Mouse (Mus musculus): ENCODE results near the gene Ttc39d.
"Not testable (repeated sequence)": the region's sequence is repeated elsewhere in the genome, so short reads cannot be mapped to it uniquely, and the experiment has no call there.

Ttc39d gene

GRCm38 (mm10) chr17:80193075-80193474 lies 14.2 kb upstream of the Ttc39d start:
- no peak for DNase-seq (ENCODE audit: low spot score in 2 of 2)

GRCm38 (mm10) chr17:80199160-80199778 lies 8.0 kb upstream of the Ttc39d start:
- no peak for DNase-seq (ENCODE audit: low spot score in 2 of 2)

- DNase-seq (ENCODE audit: low spot score in 2 of 2), result no peak
These were observed 1.6 kb upstream of the Ttc39d start for GRCm38 (mm10) chr17:80205657-80206056.

- DNase-seq (ENCODE audit: low spot score in 2 of 2), result peak; percentile 16 to 46
These were observed 974 bp upstream of the Ttc39d start for GRCm38 (mm10) chr17:80206301-80206670.

GRCm38 (mm10) chr17:80213998-80214397 lies 6.7 kb downstream of the Ttc39d start:
- DNase-seq (ENCODE audit: low spot score in 2 of 2), result not testable (repeated sequence)

GRCm38 (mm10) chr17:80220131-80220530 lies 12.9 kb downstream of the Ttc39d start:
- no peak for DNase-seq (ENCODE audit: low spot score in 2 of 2)

- DNase-seq (ENCODE audit: low spot score in 2 of 2), result no peak
These were observed 13.9 kb downstream of the Ttc39d start for GRCm38 (mm10) chr17:80221202-80221601.

GRCm38 (mm10) chr17:80221890-80222628 lies 14.8 kb downstream of the Ttc39d start:
- peak in 1 of 2 experiments; percentile 15 for DNase-seq (ENCODE audit: low spot score in 2 of 2)

- no peak for DNase-seq (ENCODE audit: low spot score in 2 of 2)
These were observed 16.6 kb downstream of the Ttc39d start for GRCm38 (mm10) chr17:80223829-80224228.

GRCm38 (mm10) chr17:80224326-80225116 lies 17.3 kb downstream of the Ttc39d start, which contains the start of gene Gemin6:
Gemin6 (plus strand) TSS chr17:80224441.
- peak; percentile 52 to 69 for DNase-seq (ENCODE audit: low spot score in 2 of 2)

GRCm38 (mm10) chr17:80225142-80225541 lies 17.9 kb downstream of the Ttc39d start:
- not testable (repeated sequence) for DNase-seq (ENCODE audit: low spot score in 2 of 2)

GRCm38 (mm10) chr17:80229396-80229795 lies 22.1 kb downstream of the Ttc39d start:
- DNase-seq (ENCODE audit: low spot score in 2 of 2), result no peak

GRCm38 (mm10) chr17:80233844-80234243 lies 26.6 kb downstream of the Ttc39d start:
- DNase-seq (ENCODE audit: low spot score in 2 of 2), result no peak

GRCm38 (mm10) chr17:80234376-80234775 lies 27.1 kb downstream of the Ttc39d start:
- no peak for DNase-seq (ENCODE audit: low spot score in 2 of 2)

- no peak for DNase-seq (ENCODE audit: low spot score in 2 of 2)
These were observed 28.2 kb downstream of the Ttc39d start for GRCm38 (mm10) chr17:80235477-80235876.

- no peak for DNase-seq (ENCODE audit: low spot score in 2 of 2)
These were observed 29.5 kb downstream of the Ttc39d start for GRCm38 (mm10) chr17:80236805-80237204.

- DNase-seq (ENCODE audit: low spot score in 2 of 2), result no peak
These were observed 30.2 kb downstream of the Ttc39d start for GRCm38 (mm10) chr17:80237475-80237874.

GRCm38 (mm10) chr17:80241594-80241993 lies 34.3 kb downstream of the Ttc39d start:
- no peak for DNase-seq (ENCODE audit: low spot score in 2 of 2)

- no peak for DNase-seq (ENCODE audit: low spot score in 2 of 2)
These were observed 35.9 kb downstream of the Ttc39d start for GRCm38 (mm10) chr17:80243116-80243515.

GRCm38 (mm10) chr17:80252757-80253525 lies 45.7 kb downstream of the Ttc39d start:
- DNase-seq (ENCODE audit: low spot score in 2 of 2), result no peak

- DNase-seq (ENCODE audit: low spot score in 2 of 2), result no peak
These were observed 47.2 kb downstream of the Ttc39d start for GRCm38 (mm10) chr17:80254421-80254820.

- no peak for DNase-seq (ENCODE audit: low spot score in 2 of 2)
These were observed 47.9 kb downstream of the Ttc39d start for GRCm38 (mm10) chr17:80255208-80255607.
